ENCODE assay signal across 28 mouse cellular contexts in genomic region chr9:102410666-102411065, GRCm38 (mm10). TPM values are rescaled to one million over a fixed set of nuclear protein-coding genes. Genes with fewer than 3 reads are reported as not detected.
DNase-seq lines count a peak whose midpoint lies in the region; ATAC-seq lines count a peak whose summit lies in the region.
"Had no signal": no experiment of that assay in that cellular context is flagged by ENCODE, and none has a peak within 500 bp of the region (broad histone marks: within the 10 kb centered on the region; RNA-seq: fewer than 3 reads in every experiment).

No protein-coding gene starts in this region.

- intact Hi-C loops in gastrocnemius, postnatal 14 days (cut with DNase I; ENCODE audit: low total_unique reads) = no loop called here

- WGBS in forebrain, embryonic 11.5 days = 93% methylated on average over 10 of the region's 10 CpGs
- whole genome bisulfite sequencing in forebrain, embryonic 10.5 days = 96% methylated on average over 10 of the region's 10 CpGs
- whole genome bisulfite sequencing in intestine, embryonic 15.5 days = 91% methylated on average over 10 of the region's 10 CpGs
- WGBS in midbrain, embryonic 15.5 days = 91% methylated on average over 10 of the region's 10 CpGs

- no peak overlapping the region for H3K4me3 ChIP-seq in forebrain, embryonic 11.5 days (ENCODE audit: low read depth, low read length)
- H3K4me3 ChIP-seq in forebrain, embryonic 10.5 days = no peak overlapping the region
- no peak overlapping the region for H3K4me3 ChIP-seq in intestine, embryonic 15.5 days (replicated peaks)
- H3K4me3 ChIP-seq in midbrain, embryonic 15.5 days = no peak overlapping the region
- H3K4me3 ChIP-seq: embryonic facial prominence, embryonic 10.5 days; embryonic facial prominence, embryonic 13.5 days; erythroblast, embryonic 14.5 days; hindbrain, embryonic 12.5 days; hindbrain, embryonic 15.5 days had no signal

- no peak overlapping the region for H3K27ac ChIP-seq in forebrain, embryonic 11.5 days (ENCODE audit: low read depth, low read length)
- H3K27ac ChIP-seq in forebrain, embryonic 10.5 days = no peak overlapping the region
- no peak overlapping the region for H3K27ac ChIP-seq in intestine, embryonic 15.5 days
- H3K27ac ChIP-seq in midbrain, embryonic 15.5 days = no peak overlapping the region
- H3K27ac ChIP-seq: embryonic facial prominence, embryonic 10.5 days; embryonic facial prominence, embryonic 13.5 days; hindbrain, embryonic 12.5 days; hindbrain, embryonic 15.5 days had no signal

- H3K9me3 ChIP-seq in forebrain, embryonic 11.5 days (ENCODE audit: control insufficient read depth, low read length) = no peaks in the 10 kb centered on the region
- H3K9me3 ChIP-seq in forebrain, embryonic 10.5 days = no peaks in the 10 kb centered on the region
- H3K9me3 ChIP-seq in intestine, embryonic 15.5 days = no peaks in the 10 kb centered on the region
- H3K9me3 ChIP-seq in midbrain, embryonic 15.5 days = no peaks in the 10 kb centered on the region
- H3K9me3 ChIP-seq: embryonic facial prominence, embryonic 10.5 days; embryonic facial prominence, embryonic 13.5 days; hindbrain, embryonic 12.5 days; hindbrain, embryonic 15.5 days had no signal

- H3K4me1 ChIP-seq in forebrain, embryonic 11.5 days (replicated peaks; ENCODE audit: control insufficient read depth, insufficient read depth, low read length) = no peaks in the 10 kb centered on the region
- peaks cover 4% of the 10 kb centered on the region; the same call in 1 of the 2 replicates for H3K4me1 ChIP-seq in forebrain, embryonic 10.5 days
- no peaks in the 10 kb centered on the region for H3K4me1 ChIP-seq in intestine, embryonic 15.5 days (replicated peaks)
- no peaks in the 10 kb centered on the region for H3K4me1 ChIP-seq in midbrain, embryonic 15.5 days
- H3K4me1 ChIP-seq: embryonic facial prominence, embryonic 13.5 days had no signal

- no peak overlapping the region for H3K9ac ChIP-seq in forebrain, embryonic 11.5 days (ENCODE audit: low read length)
- H3K9ac ChIP-seq in intestine, embryonic 15.5 days = no peak overlapping the region
- no peak overlapping the region for H3K9ac ChIP-seq in midbrain, embryonic 15.5 days
- H3K9ac ChIP-seq: embryonic facial prominence, embryonic 13.5 days; forebrain, postnatal 0 days; hindbrain, embryonic 12.5 days; hindbrain, embryonic 15.5 days had no signal

- no peaks in the 10 kb centered on the region for H3K27me3 ChIP-seq in forebrain, embryonic 11.5 days (ENCODE audit: control insufficient read depth, insufficient read depth, low read length)
- peaks cover 10% of the 10 kb centered on the region for H3K27me3 ChIP-seq in forebrain, embryonic 10.5 days (ENCODE audit: poor library complexity, severe bottlenecking)
- H3K27me3 ChIP-seq in intestine, embryonic 15.5 days (replicated peaks) = no peaks in the 10 kb centered on the region
- no peaks in the 10 kb centered on the region for H3K27me3 ChIP-seq in midbrain, embryonic 15.5 days (replicated peaks)
- H3K27me3 ChIP-seq: CH12.LX; hindbrain, embryonic 15.5 days had no signal

- DNase-seq in forebrain, embryonic 11.5 days (ENCODE audit: low spot score) = peak; percentile 28
- no peak for DNase-seq in forebrain, embryonic 10.5 days (ENCODE audit: extremely low spot score, low spot score)
- DNase-seq in lung, adult 18-20 months = peak; percentile 4 to 14
- no peak for DNase-seq in lung, postnatal 25 days (ENCODE audit: low spot score)
- peak; percentile 59 for DNase-seq in gastrocnemius, postnatal 14 days
- DNase-seq in skeletal muscle tissue, adult 2 months (ENCODE audit: low read depth, low spot score) = peak; percentile 88
- DNase-seq: adrenal gland, postnatal 10 days; adrenal gland, postnatal 36 days; B cell, adult 2 months; cerebellum, adult 18-20 months; cerebellum, adult 9-11 months; cerebellum, postnatal 36 days; embryo, embryonic 11 days; forebrain, postnatal 0 days; kidney, adult 11 months had no signal

- no peak for ATAC-seq in forebrain, embryonic 11.5 days (replicated peaks; ENCODE audit: low FRiP score)
- no peak for ATAC-seq in intestine, embryonic 15.5 days
- no peak for ATAC-seq in midbrain, embryonic 15.5 days (replicated peaks)
- ATAC-seq: forebrain, embryonic 14.5 days; forebrain, postnatal 0 days; Patski had no signal

- H3K36me3 ChIP-seq in forebrain, embryonic 11.5 days (ENCODE audit: control insufficient read depth, insufficient read depth, low read length) = no peaks in the 10 kb centered on the region
- no peaks in the 10 kb centered on the region for H3K36me3 ChIP-seq in forebrain, embryonic 10.5 days (replicated peaks)
- no peaks in the 10 kb centered on the region for H3K36me3 ChIP-seq in intestine, embryonic 15.5 days
- no peaks in the 10 kb centered on the region for H3K36me3 ChIP-seq in midbrain, embryonic 15.5 days (replicated peaks)
- H3K36me3 ChIP-seq: embryonic facial prominence, embryonic 10.5 days; embryonic facial prominence, embryonic 13.5 days; G1E; hindbrain, embryonic 12.5 days; hindbrain, embryonic 15.5 days had no signal

- no peak overlapping the region for H3K4me2 ChIP-seq in forebrain, embryonic 11.5 days (ENCODE audit: low read depth, low read length, severe bottlenecking)
- H3K4me2 ChIP-seq in intestine, embryonic 15.5 days (replicated peaks) = no peak overlapping the region
- no peak overlapping the region for H3K4me2 ChIP-seq in midbrain, embryonic 15.5 days
- H3K4me2 ChIP-seq: embryonic facial prominence, embryonic 13.5 days; heart, embryonic 11.5 days; hindbrain, embryonic 12.5 days; hindbrain, embryonic 15.5 days had no signal

RNA-seq across cellular contexts. Expression of gene Ephb1, which starts 56.2 kb away (rescaled TPM):
- 19.8 and 19.9 TPM in 2 replicates for polyA plus RNA-seq in forebrain, embryonic 11.5 days (2014; fragmentation: Nextera tagmentation; extraction: Ambion mirVana)
- 9.1 and 11.0 TPM in 2 replicates for polyA plus RNA-seq in forebrain, embryonic 10.5 days (2016; fragmentation: Nextera tagmentation; extraction: Ambion mirVana)
- total RNA-seq in gastrocnemius, postnatal 14 days (2021) = 1 to 10 TPM; 2.6 to 3.4 TPM
- polyA plus RNA-seq in intestine, embryonic 15.5 days (2015; fragmentation: Nextera tagmentation; extraction: Ambion mirVana) = 6.6 and 7.4 TPM in 2 replicates
- polyA plus RNA-seq in midbrain, embryonic 15.5 days (2015; fragmentation: Nextera tagmentation; extraction: Ambion mirVana) = 90.2 and 92.9 TPM in 2 replicates
- total RNA-seq: CH12.LX; hematopoietic stem cell, adult 5-6 weeks had no signal
- polyA plus RNA-seq: erythroblast, embryonic 14.5 days; G1E had no signal

Comparison
In these comparisons a context has a peak if more than half of its experiments do, and no peak if none do; other contexts are left out.
1. DNase-seq: peak in forebrain, embryonic 11.5 days (single experiment), lung, adult 18-20 months (2 of 2), gastrocnemius, postnatal 14 days (single experiment) and skeletal muscle tissue, adult 2 months (single experiment); none in forebrain, embryonic 10.5 days (single experiment) and lung, postnatal 25 days (single experiment).